Mouse (Mus musculus): Measurements from ENCODE around the gene Lum. TPM values are rescaled to one million over a fixed set of nuclear protein-coding genes. Genes with fewer than 3 reads are reported as not detected.

The Lum gene
- 31.3 and 35.8 TPM in 2 replicates for polyA plus RNA-seq (2015; fragmentation: Nextera tagmentation; extraction: Ambion mirVana)

- H3K36me3 ChIP-seq: no peaks in the 10 kb centered on the region
- 60% methylated on average over 10 of the region's 10 CpGs for WGBS
- no peaks in the 10 kb centered on the region for H3K27me3 ChIP-seq
- no peak within 1 kb of the TSS for H3K9ac ChIP-seq (replicated peaks)
- no peak within 1 kb of the TSS for H3K4me2 ChIP-seq (replicated peaks)
- H3K27ac ChIP-seq: no peak within 1 kb of the TSS
- ATAC-seq: no peak
- H3K9me3 ChIP-seq: no peaks in the 10 kb centered on the region
- H3K4me1 ChIP-seq (replicated peaks): no peaks in the 10 kb centered on the region
- H3K4me3 ChIP-seq (replicated peaks): no peak within 1 kb of the TSS
Observed at GRCm38 (mm10) chr10:97564957-97565856, at the start of gene Lum. Gene Lum, plus strand, starts transcription at chr10:97565128.

DNA sequence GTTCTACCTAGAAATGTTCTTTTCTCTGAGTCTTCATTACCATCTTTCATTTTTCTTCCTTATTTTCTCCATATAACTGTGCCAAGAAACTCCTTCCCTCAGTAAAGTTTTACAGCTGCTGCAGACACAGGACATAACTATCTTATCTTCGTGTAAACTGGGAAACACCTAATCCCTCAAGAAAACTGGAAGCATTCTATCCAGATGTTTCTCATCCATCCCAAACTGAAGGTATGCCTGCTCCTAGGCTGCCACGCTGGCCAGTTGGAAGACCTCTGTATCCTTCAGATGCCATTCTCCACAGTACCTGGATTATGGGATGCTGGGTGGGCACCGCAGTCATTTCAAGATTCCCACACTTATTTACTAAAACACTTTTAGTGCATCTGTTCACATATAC is 41.6 kb upstream of the Lum start:
- ATAC-seq: no peak
- Histone ChIP-seq H3K9me3 (no peaks in the 10 kb centered on the region), H3K9ac (replicated peaks) (no peak overlapping the region), H3K4me2 (replicated peaks) (no peak overlapping the region), H3K4me3 (replicated peaks) (no peak overlapping the region), H3K27me3 (no peaks in the 10 kb centered on the region), H3K36me3 (no peaks in the 10 kb centered on the region), H3K27ac (no peak overlapping the region), H3K4me1 (replicated peaks) (no peaks in the 10 kb centered on the region)
- WGBS: 85% methylated on average over 3 of the region's 3 CpGs

DNA sequence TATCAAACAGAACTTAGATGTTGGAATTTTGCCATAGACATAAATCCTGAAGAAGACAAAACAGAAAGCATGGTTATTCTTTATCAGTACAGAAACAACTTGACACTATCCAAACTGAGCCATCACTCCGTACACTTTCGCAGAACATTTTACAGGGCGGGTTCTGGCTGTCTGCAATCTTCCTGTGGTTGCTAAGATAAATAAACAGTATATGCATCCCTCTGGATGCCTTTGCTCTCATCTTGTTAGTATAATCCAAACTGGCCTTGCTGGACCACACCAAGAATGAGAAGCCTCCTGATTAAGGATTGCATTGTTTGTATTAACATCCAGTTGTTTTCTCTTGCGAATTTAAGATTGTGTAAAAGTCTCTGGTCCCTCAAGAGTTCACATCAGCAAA is 29.2 kb upstream of the Lum start:
- Histone ChIP-seq H3K9me3 (no peaks in the 10 kb centered on the region), H3K4me3 (replicated peaks) (no peak overlapping the region), H3K36me3 (no peaks in the 10 kb centered on the region), H3K27ac (no peak overlapping the region), H3K4me1 (replicated peaks) (no peaks in the 10 kb centered on the region), H3K4me2 (replicated peaks) (no peak overlapping the region), H3K9ac (replicated peaks) (no peak overlapping the region), H3K27me3 (no peaks in the 10 kb centered on the region)
- no peak for ATAC-seq
- WGBS: 91% methylated on average over 4 of the region's 4 CpGs

GRCm38 (mm10) chr10:97536921-97537320 is 28.0 kb upstream of the Lum start:
- H3K4me2 ChIP-seq (replicated peaks): no peak overlapping the region
- no peak overlapping the region for H3K27ac ChIP-seq
- no peaks in the 10 kb centered on the region for H3K36me3 ChIP-seq
- ATAC-seq: no peak
- no peak overlapping the region for H3K9ac ChIP-seq (replicated peaks)
- no peaks in the 10 kb centered on the region for H3K9me3 ChIP-seq
- no peaks in the 10 kb centered on the region for H3K4me1 ChIP-seq (replicated peaks)
- no peaks in the 10 kb centered on the region for H3K27me3 ChIP-seq
- no peak overlapping the region for H3K4me3 ChIP-seq (replicated peaks)
- 90% methylated on average over 2 of the region's 2 CpGs for WGBS

DNA sequence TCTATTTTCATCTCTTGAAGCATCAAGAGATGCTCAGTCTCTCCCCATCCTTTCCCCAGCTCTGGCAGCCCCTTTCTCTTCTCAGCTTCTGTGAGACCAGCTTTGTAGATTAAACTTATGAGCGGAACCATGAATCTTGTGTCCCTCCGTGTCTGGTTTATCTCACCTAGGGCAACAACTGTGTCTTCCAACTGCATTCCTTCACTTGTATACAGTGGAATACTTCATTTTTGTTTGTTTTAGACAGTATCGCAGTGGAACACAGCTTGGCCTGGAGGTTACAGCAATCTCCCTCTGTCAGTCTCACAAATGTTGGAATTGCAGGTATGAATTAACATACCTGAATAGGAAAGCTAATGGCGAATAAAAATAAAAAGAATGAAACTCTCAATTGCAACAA is 26.7 kb upstream of the Lum start:
- ATAC-seq: no peak
- 92% methylated on average over 4 of the region's 4 CpGs for WGBS
- no peak overlapping the region for H3K4me3 ChIP-seq (replicated peaks)
- no peak overlapping the region for H3K27ac ChIP-seq
- no peak overlapping the region for H3K4me2 ChIP-seq (replicated peaks)
- H3K4me1 ChIP-seq (replicated peaks): no peaks in the 10 kb centered on the region
- no peak overlapping the region for H3K9ac ChIP-seq (replicated peaks)
- H3K27me3 ChIP-seq: no peaks in the 10 kb centered on the region
- no peaks in the 10 kb centered on the region for H3K9me3 ChIP-seq
- no peaks in the 10 kb centered on the region for H3K36me3 ChIP-seq

DNA sequence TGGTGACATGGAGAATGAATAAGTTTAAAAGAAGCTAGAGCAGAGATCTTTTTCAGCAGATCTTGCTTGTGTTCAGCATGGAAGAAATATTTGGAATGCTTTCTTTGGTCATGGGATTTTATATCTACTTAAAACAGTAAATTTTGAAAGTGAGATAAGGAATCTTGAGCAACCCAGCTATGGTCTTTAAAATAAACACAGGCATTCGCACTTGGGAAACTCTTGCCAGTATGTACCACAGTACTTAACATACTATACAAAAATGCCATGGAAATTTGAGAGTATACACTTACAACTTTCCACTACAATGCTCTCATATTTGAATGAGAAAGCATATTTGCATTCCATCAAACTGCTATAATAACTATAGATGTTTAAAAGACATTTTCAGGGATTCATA is 17.2 kb upstream of the Lum start:
- Histone ChIP-seq H3K27me3 (no peaks in the 10 kb centered on the region), H3K9me3 (no peaks in the 10 kb centered on the region), H3K36me3 (no peaks in the 10 kb centered on the region), H3K4me3 (replicated peaks) (no peak overlapping the region), H3K27ac (no peak overlapping the region), H3K9ac (replicated peaks) (no peak overlapping the region), H3K4me2 (replicated peaks) (no peak overlapping the region), H3K4me1 (replicated peaks) (no peaks in the 10 kb centered on the region)
- WGBS: 76% methylated on average over 1 of the region's 1 CpGs
- no peak for ATAC-seq

DNA sequence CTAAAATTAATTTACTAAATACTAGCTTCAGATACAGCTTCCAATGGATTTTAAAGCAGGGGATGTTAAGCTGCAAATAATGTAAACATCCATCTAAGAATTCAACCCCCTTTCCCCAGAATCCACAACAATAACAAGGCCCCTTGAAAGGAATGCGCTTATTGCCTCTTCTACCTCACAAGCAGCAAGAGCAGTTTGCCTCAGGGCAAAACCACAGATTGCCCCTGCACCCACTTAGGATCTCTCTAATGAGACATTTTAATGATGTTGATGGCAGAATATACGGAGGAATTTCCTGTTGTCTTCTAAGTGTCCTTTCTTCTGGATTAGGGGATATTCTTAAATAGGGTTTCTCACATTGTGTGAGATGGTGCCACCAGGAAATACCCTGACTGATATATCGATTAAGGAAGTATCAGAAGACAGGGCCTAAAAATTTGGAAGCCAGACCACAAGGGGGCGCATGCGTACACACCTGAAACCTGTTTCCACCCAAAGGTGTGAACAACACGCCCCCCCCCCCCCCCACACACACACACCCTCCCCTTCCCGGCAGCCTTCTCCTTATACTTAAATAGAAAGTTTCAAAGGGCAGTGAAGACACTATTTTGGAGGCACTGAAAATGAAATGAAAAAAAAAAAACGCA is 2.7 kb downstream of the Lum start:
- H3K4me2 ChIP-seq (replicated peaks): no peak overlapping the region
- no peaks in the 10 kb centered on the region for H3K4me1 ChIP-seq (replicated peaks)
- no peak overlapping the region for H3K4me3 ChIP-seq (replicated peaks)
- H3K36me3 ChIP-seq: no peaks in the 10 kb centered on the region
- H3K27me3 ChIP-seq: no peaks in the 10 kb centered on the region
- no peak for ATAC-seq
- H3K9me3 ChIP-seq: no peaks in the 10 kb centered on the region
- H3K27ac ChIP-seq: no peak overlapping the region
- 56% methylated on average over 8 of the region's 8 CpGs for WGBS
- no peak overlapping the region for H3K9ac ChIP-seq (replicated peaks)

GRCm38 (mm10) chr10:97582543-97583231 is 17.8 kb downstream of the Lum start:
- WGBS: 90% methylated on average over 4 of the region's 4 CpGs
- ATAC-seq: no peak

GRCm38 (mm10) chr10:97584176-97584575 is 19.2 kb downstream of the Lum start:
- ATAC-seq: no peak
- 72% methylated on average over 3 of the region's 3 CpGs for WGBS
- H3K9me3 ChIP-seq: no peaks in the 10 kb centered on the region
- H3K9ac ChIP-seq (replicated peaks): no peak overlapping the region
- no peak overlapping the region for H3K27ac ChIP-seq
- no peaks in the 10 kb centered on the region for H3K36me3 ChIP-seq
- H3K4me2 ChIP-seq (replicated peaks): no peak overlapping the region
- H3K4me1 ChIP-seq (replicated peaks): no peaks in the 10 kb centered on the region
- no peak overlapping the region for H3K4me3 ChIP-seq (replicated peaks)
- no peaks in the 10 kb centered on the region for H3K27me3 ChIP-seq

More at GRCm38 (mm10) chr10:97582543-97583231, 17.8 kb downstream of the Lum start:
- Histone ChIP-seq H3K4me1 (replicated peaks) (no peaks in the 10 kb centered on the region), H3K27me3 (no peaks in the 10 kb centered on the region), H3K27ac (no peak overlapping the region), H3K36me3 (no peaks in the 10 kb centered on the region), H3K4me2 (replicated peaks) (no peak overlapping the region), H3K9me3 (no peaks in the 10 kb centered on the region), H3K4me3 (replicated peaks) (no peak overlapping the region), H3K9ac (replicated peaks) (no peak overlapping the region)

- Histone ChIP-seq H3K9ac (replicated peaks) (no peak overlapping the region), H3K9me3 (no peaks in the 10 kb centered on the region), H3K4me1 (replicated peaks) (no peaks in the 10 kb centered on the region), H3K36me3 (no peaks in the 10 kb centered on the region), H3K4me3 (replicated peaks) (no peak overlapping the region), H3K27me3 (no peaks in the 10 kb centered on the region), H3K27ac (no peak overlapping the region), H3K4me2 (replicated peaks) (no peak overlapping the region)
- ATAC-seq: no peak
- WGBS: 88% methylated on average over 5 of the region's 5 CpGs
Observed at GRCm38 (mm10) chr10:97587159-97587558, 22.2 kb downstream of the Lum start.

DNA sequence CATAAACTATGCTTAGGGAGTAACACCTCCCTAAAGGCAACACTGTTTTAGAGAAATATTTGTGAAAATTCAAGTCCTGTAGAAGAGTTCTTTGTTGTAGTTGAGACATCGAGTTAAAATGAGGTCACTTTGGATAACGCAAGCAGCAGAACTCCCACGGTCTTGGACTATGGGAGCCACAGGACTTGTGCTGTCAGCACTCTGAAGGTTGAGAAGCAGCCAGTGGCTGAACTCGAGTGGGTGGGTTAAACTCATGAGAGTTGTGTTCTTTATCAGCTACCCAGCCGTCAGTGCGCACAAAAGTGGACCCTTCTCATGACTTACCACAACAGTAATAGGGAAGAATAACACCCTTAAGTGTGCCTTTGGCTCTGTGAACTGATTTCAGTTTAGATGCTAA is 24.6 kb downstream of the Lum start:
- Histone ChIP-seq H3K4me2 (replicated peaks) (no peak overlapping the region), H3K9me3 (no peaks in the 10 kb centered on the region), H3K9ac (replicated peaks) (no peak overlapping the region), H3K4me3 (replicated peaks) (no peak overlapping the region), H3K36me3 (no peaks in the 10 kb centered on the region), H3K27ac (no peak overlapping the region), H3K4me1 (replicated peaks) (no peaks in the 10 kb centered on the region), H3K27me3 (no peaks in the 10 kb centered on the region)
- WGBS: 93% methylated on average over 6 of the region's 6 CpGs
- no peak for ATAC-seq

DNA sequence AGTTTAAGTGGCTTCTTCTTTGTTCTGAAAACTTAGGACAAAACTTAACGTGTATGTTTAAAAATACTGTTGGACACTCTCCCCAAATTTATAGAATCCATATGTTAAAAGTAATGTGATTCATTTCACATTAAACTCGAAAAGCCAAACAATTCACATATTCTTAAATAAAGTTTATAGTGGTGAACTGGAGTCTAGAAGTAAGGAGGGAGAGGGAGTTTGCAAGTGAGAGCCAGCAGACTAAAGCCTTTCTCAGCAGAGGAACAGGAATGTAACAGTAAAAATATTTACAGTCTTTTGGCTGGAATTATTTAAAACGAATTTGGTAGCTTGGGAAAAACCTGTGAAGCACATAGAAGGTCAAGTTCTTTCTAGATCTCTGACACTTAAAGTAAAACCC is 26.1 kb downstream of the Lum start:
- Histone ChIP-seq H3K27ac (no peak overlapping the region), H3K4me1 (replicated peaks) (no peaks in the 10 kb centered on the region), H3K36me3 (no peaks in the 10 kb centered on the region), H3K4me2 (replicated peaks) (no peak overlapping the region), H3K4me3 (replicated peaks) (no peak overlapping the region), H3K27me3 (no peaks in the 10 kb centered on the region), H3K9ac (replicated peaks) (no peak overlapping the region), H3K9me3 (no peaks in the 10 kb centered on the region)
- 70% methylated on average over 3 of the region's 3 CpGs for WGBS
- no peak for ATAC-seq

Data from midbrain, embryonic 13.5 days (tissue).